Mouse (Mus musculus) liver, embryonic 14.5 days (tissue): ENCODE results near the gene Erbin. TPM values are rescaled to one million over a fixed set of nuclear protein-coding genes. Genes with fewer than 3 reads are reported as not detected.

Experiments used
- ATAC-seq: fragments of 200-750 bp; cut with Nextera tagmentation; 2 replicates; pipeline ENCODE4 v1.8.0; 2017; ENCODE audit warnings: moderate number of reproducible peaks, mild to moderate bottlenecking, moderate library complexity; ENCODE audit not compliant: insufficient read depth
- DNase-seq, 3 experiments: peaks; one replicate each; pipeline ENCODE4 v3.0.0-alpha.2; 2012 to 2013; ENCODE audit warnings: low read depth in 3 of 3, low spot score in 3 of 3
- H3K27ac ChIP-seq: fragments of 300-500 bp; sonication (generic); 2 replicates; pipeline ENCODE4 v1.5.1; 2014; ENCODE audit warnings: moderate library complexity, mild to moderate bottlenecking, control low read depth, inconsistent platforms
- H3K27me3 ChIP-seq: fragments of 300-500 bp; sonication (generic); 2 replicates; pipeline ENCODE4 v1.6.1; 2014; ENCODE audit warnings: mild to moderate bottlenecking, low read length, moderate library complexity; ENCODE audit not compliant: control insufficient read depth, insufficient read depth
- H3K36me3 ChIP-seq: fragments of 300-500 bp; sonication (generic); replicated peaks from 2 replicates; pipeline ENCODE4 v1.6.1; 2014; ENCODE audit warnings: low read depth; ENCODE audit not compliant: control insufficient read depth, insufficient read depth
- H3K4me1 ChIP-seq, 2 experiments: fragments of 200-500 bp in 1 of 2; fragments of 300-500 bp in 1 of 2; sonication (generic) in 1 of 2; replicated peaks; 2 replicates each; pipeline ENCODE4 v1.6.1; 2012 to 2014; ENCODE audit warnings: antibody characterized with exemption in 1 of 2, inconsistent platforms in 1 of 2, low read length in 1 of 2; ENCODE audit not compliant: control insufficient read depth in 2 of 2, insufficient read depth in 2 of 2
- H3K4me2 ChIP-seq: fragments of 300-500 bp; sonication (generic); 2 replicates; pipeline ENCODE4 v1.6.1; 2014; ENCODE audit warnings: low read depth, mild to moderate bottlenecking, control low read depth, moderate library complexity
- H3K4me3 ChIP-seq, 2 experiments: fragments of 200-500 bp in 1 of 2; fragments of 300-500 bp in 1 of 2; sonication (generic) in 1 of 2; 2 replicates each; pipeline ENCODE4 v1.5.1; 2012 to 2014; ENCODE audit warnings: low read depth in 2 of 2, low read length in 2 of 2, mild to moderate bottlenecking in 2 of 2, control low read depth in 1 of 2, inconsistent platforms in 1 of 2, moderate library complexity in 1 of 2; ENCODE audit not compliant: insufficient read depth in 1 of 2
- H3K9ac ChIP-seq: fragments of 300-500 bp; sonication (generic); replicated peaks from 2 replicates; pipeline ENCODE4 v1.6.1; 2014; ENCODE audit warnings: mild to moderate bottlenecking, control low read depth, moderate library complexity
- H3K9me3 ChIP-seq: fragments of 300-500 bp; sonication (generic); 2 replicates; pipeline ENCODE4 v1.6.1; 2016; ENCODE audit warnings: low read length, mixed read lengths; ENCODE audit not compliant: control insufficient read depth
- CTCF ChIP-seq: IDR thresholded peaks from 2 replicates; pipeline ENCODE4 v1.5.1; 2016; ENCODE audit warnings: antibody characterized with exemption, low read depth, control low read depth
- EP300 ChIP-seq: IDR thresholded peaks from 2 replicates; pipeline ENCODE4 v1.6.1; 2016; ENCODE audit warnings: antibody characterized with exemption, low read depth
- WGBS: fragments of 180-500 bp; shearing (Covaris S2); extraction: QIAGEN DNeasy Blood & Tissue Kit; methylation state at CpG from one replicate; pipeline ENCODE4 v1.1.7; 2014; ENCODE audit not compliant: insufficient replicate concordance; 5-methylcytosine and 5-hydroxymethylcytosine counted together
- polyA plus RNA-seq, 2 experiments: library from polyadenylated mRNA; depleted of rRNA in 1 of 2; stranded (reverse) in 1 of 2; unstranded in 1 of 2; fragments of >200 nt; fragmentation: Nextera tagmentation in 1 of 2; extraction: Ambion mirVana in 1 of 2; gene quantifications; 2 replicates each; pipeline versions ENCODE4 v1.2.1 to v1.2.3; 2012 to 2014

Gene Erbin
- polyA plus RNA-seq, 2 experiments: 5.5 to 7.5 TPM

GRCm38 (mm10) chr13:103862041-103862440 is 58.3 kb downstream of the Erbin start:
- no peak overlapping the region for H3K9ac ChIP-seq
- no peak overlapping the region for H3K27ac ChIP-seq
- H3K4me3 ChIP-seq: no peak overlapping the region
- no peak for ATAC-seq
- WGBS: 65% methylated on average over 4 of the region's 4 CpGs
- TF ChIP-seq CTCF: no peak
- TF ChIP-seq EP300: no peak
- H3K9me3 ChIP-seq: no peaks in the 10 kb centered on the region
- no peak for DNase-seq
- H3K4me1 ChIP-seq: no peaks in the 10 kb centered on the region
- H3K36me3 ChIP-seq: no peaks in the 10 kb centered on the region
- no peak overlapping the region for H3K4me2 ChIP-seq
- H3K27me3 ChIP-seq: no peaks in the 10 kb centered on the region

- DNase-seq: no peak
- ATAC-seq: no peak
- no peaks in the 10 kb centered on the region for H3K4me1 ChIP-seq
These were observed 61.3 kb downstream of the Erbin start for GRCm38 (mm10) chr13:103859041-103859440.

GRCm38 (mm10) chr13:103847614-103848013 is 72.7 kb downstream of the Erbin start:
- Histone ChIP-seq H3K4me1 (no peaks in the 10 kb centered on the region), H3K4me3 (no peak overlapping the region), H3K9ac (no peak overlapping the region), H3K27me3 (no peaks in the 10 kb centered on the region), H3K4me2 (no peak overlapping the region), H3K9me3 (no peaks in the 10 kb centered on the region), H3K36me3 (no peaks in the 10 kb centered on the region; the same call in 1 of the 2 replicates), H3K27ac (no peak overlapping the region)
- WGBS: 72% methylated on average over 2 of the region's 2 CpGs
- no peak for ATAC-seq
- DNase-seq: no peak
- TF ChIP-seq CTCF: no peak

More at GRCm38 (mm10) chr13:103859041-103859440, 61.3 kb downstream of the Erbin start:
- WGBS: 75% methylated on average over 2 of the region's 2 CpGs
- Histone ChIP-seq H3K27ac (no peak overlapping the region), H3K9me3 (no peaks in the 10 kb centered on the region), H3K9ac (no peak overlapping the region), H3K4me2 (no peak overlapping the region), H3K27me3 (no peaks in the 10 kb centered on the region), H3K4me3 (no peak overlapping the region), H3K36me3 (peaks cover 3% of the 10 kb centered on the region; the same call in 1 of the 2 replicates)
- TF ChIP-seq EP300: no peak

- H3K27me3 ChIP-seq: no peaks in the 10 kb centered on the region
- TF ChIP-seq EP300 (no peak), CTCF (no peak)
- peak; percentile 26; the same call in 1 of the 2 replicates for ATAC-seq
- no peak for DNase-seq
- 59% methylated on average over 5 of the region's 5 CpGs for WGBS
- peaks cover 7% of the 10 kb centered on the region for H3K36me3 ChIP-seq
- H3K27ac ChIP-seq: no peak overlapping the region
- H3K4me1 ChIP-seq: no peaks in the 10 kb centered on the region
- H3K4me2 ChIP-seq: no peak overlapping the region
- H3K4me3 ChIP-seq: no peak overlapping the region
- no peak overlapping the region for H3K9ac ChIP-seq
- H3K9me3 ChIP-seq: no peaks in the 10 kb centered on the region
These were observed 78.8 kb downstream of the Erbin start for GRCm38 (mm10) chr13:103841287-103842201.

- 78% methylated on average over 2 of the region's 2 CpGs for WGBS
- Histone ChIP-seq H3K9me3 (no peaks in the 10 kb centered on the region), H3K4me2 (no peak overlapping the region), H3K9ac (no peak overlapping the region), H3K36me3 (peaks cover 7% of the 10 kb centered on the region), H3K27me3 (no peaks in the 10 kb centered on the region), H3K4me3 (no peak overlapping the region), H3K27ac (no peak overlapping the region), H3K4me1 (no peaks in the 10 kb centered on the region)
- TF ChIP-seq EP300 (no peak), CTCF (no peak)
- ATAC-seq (no peak), DNase-seq (no peak)
These were observed 81.7 kb downstream of the Erbin start for GRCm38 (mm10) chr13:103838619-103839018.
